In genomic region chr2:50272165-50272564, GRCm38 (mm10) we compare ENCODE assay signal across 9 mouse cellular contexts. TPM values are rescaled to one million over a fixed set of nuclear protein-coding genes. Genes with fewer than 3 reads are reported as not detected.
DNase-seq lines count a peak whose midpoint lies in the region; ATAC-seq and TF ChIP-seq lines count a peak whose summit lies in the region.
"Had no signal": no experiment of that assay in that cellular context is flagged by ENCODE, and none has a peak within 500 bp of the region (broad histone marks: within the 10 kb centered on the region; RNA-seq: fewer than 3 reads in every experiment).

No protein-coding gene starts in this region.

- peak; percentile 80 for TF ChIP-seq CTCF in intestine, postnatal 0 days (IDR thresholded peaks at IDR 0.05; ENCODE audit: low read depth)

- H3K36me3 ChIP-seq in intestine, postnatal 0 days (ENCODE audit: control insufficient read depth, insufficient read depth) = peaks cover 4% of the 10 kb centered on the region; the same call in 1 of the 2 replicates
- H3K36me3 ChIP-seq in intestine, embryonic 16.5 days (ENCODE audit: control insufficient read depth, insufficient read depth, low read length) = no peaks in the 10 kb centered on the region
- no peaks in the 10 kb centered on the region for H3K36me3 ChIP-seq in midbrain, embryonic 15.5 days (replicated peaks)
- H3K36me3 ChIP-seq in midbrain, embryonic 10.5 days = peaks cover 11% of the 10 kb centered on the region
- no peaks in the 10 kb centered on the region for H3K36me3 ChIP-seq in splenic B cell, adult 2 months (ENCODE audit: control insufficient read depth, insufficient read depth, low read length, poor library complexity, severe bottlenecking)

- no peak overlapping the region for H3K4me2 ChIP-seq in intestine, postnatal 0 days (replicated peaks; ENCODE audit: low read depth)
- no peak overlapping the region for H3K4me2 ChIP-seq in intestine, embryonic 16.5 days (ENCODE audit: low read depth, low read length)
- H3K4me2 ChIP-seq in midbrain, embryonic 15.5 days = no peak overlapping the region

- ATAC-seq in intestine, postnatal 0 days = no peak
- no peak for ATAC-seq in intestine, embryonic 16.5 days
- 0 out of 2 replicates have a peak, but pooled peaks have one; percentile 63 for ATAC-seq in midbrain, embryonic 15.5 days (replicated peaks)
- peak; percentile 74 for ATAC-seq in common myeloid progenitor, adult 5-6 weeks (replicated peaks; ENCODE audit: low read depth, poor library complexity, severe bottlenecking)

- no peaks in the 10 kb centered on the region for H3K4me1 ChIP-seq in intestine, postnatal 0 days (replicated peaks; ENCODE audit: control insufficient read depth, insufficient read depth, low read length)
- no peaks in the 10 kb centered on the region for H3K4me1 ChIP-seq in intestine, embryonic 16.5 days (ENCODE audit: control insufficient read depth, insufficient read depth, low read length)
- H3K4me1 ChIP-seq in midbrain, embryonic 15.5 days = no peaks in the 10 kb centered on the region
- H3K4me1 ChIP-seq in midbrain, embryonic 10.5 days = no peaks in the 10 kb centered on the region

- H3K9ac ChIP-seq in intestine, postnatal 0 days (ENCODE audit: low read depth, low read length) = no peak overlapping the region
- no peak overlapping the region for H3K9ac ChIP-seq in intestine, embryonic 16.5 days (ENCODE audit: low read depth, low read length)
- H3K9ac ChIP-seq in midbrain, embryonic 15.5 days = no peak overlapping the region

- DNase-seq in midbrain, embryonic 10.5 days (ENCODE audit: low spot score) = no peak
- DNase-seq in splenic B cell, adult 2 months (ENCODE audit: low read depth, low spot score) = peak; percentile 21
- DNase-seq in gastrocnemius, postnatal 4 days (ENCODE audit: low spot score in 2 of 2) = no peak
- DNase-seq: adrenal gland, adult 8-10 months had no signal

- H3K27ac ChIP-seq in intestine, postnatal 0 days (ENCODE audit: low read depth, low read length) = no peak overlapping the region
- no peak overlapping the region for H3K27ac ChIP-seq in intestine, embryonic 16.5 days (ENCODE audit: low read length)
- no peak overlapping the region for H3K27ac ChIP-seq in midbrain, embryonic 15.5 days
- no peak overlapping the region for H3K27ac ChIP-seq in midbrain, embryonic 10.5 days (replicated peaks)

- no peaks in the 10 kb centered on the region for H3K27me3 ChIP-seq in intestine, postnatal 0 days (replicated peaks; ENCODE audit: control insufficient read depth, insufficient read depth, low read length)
- no peaks in the 10 kb centered on the region for H3K27me3 ChIP-seq in intestine, embryonic 16.5 days (replicated peaks; ENCODE audit: control insufficient read depth, insufficient read depth, low read length)
- no peaks in the 10 kb centered on the region for H3K27me3 ChIP-seq in midbrain, embryonic 15.5 days (replicated peaks)
- no peaks in the 10 kb centered on the region for H3K27me3 ChIP-seq in midbrain, embryonic 10.5 days (ENCODE audit: low read depth, poor library complexity, severe bottlenecking)
- H3K27me3 ChIP-seq in splenic B cell, adult 2 months (ENCODE audit: control insufficient read depth, insufficient read depth, low read length, poor library complexity, severe bottlenecking) = no peaks in the 10 kb centered on the region

- H3K9me3 ChIP-seq in intestine, postnatal 0 days (ENCODE audit: control insufficient read depth) = no peaks in the 10 kb centered on the region
- H3K9me3 ChIP-seq in intestine, embryonic 16.5 days (ENCODE audit: control insufficient read depth, low read length) = no peaks in the 10 kb centered on the region
- H3K9me3 ChIP-seq in midbrain, embryonic 15.5 days = no peaks in the 10 kb centered on the region
- H3K9me3 ChIP-seq in midbrain, embryonic 10.5 days (replicated peaks) = no peaks in the 10 kb centered on the region

- 26% methylated on average over 5 of the region's 5 CpGs for WGBS in intestine, postnatal 0 days
- 32% methylated on average over 5 of the region's 5 CpGs for WGBS in intestine, embryonic 16.5 days
- 40% methylated on average over 5 of the region's 5 CpGs for WGBS in midbrain, embryonic 15.5 days
- WGBS in midbrain, embryonic 10.5 days = 47% methylated on average over 5 of the region's 5 CpGs

- H3K4me3 ChIP-seq in intestine, postnatal 0 days (ENCODE audit: low read depth, low read length) = no peak overlapping the region
- no peak overlapping the region for H3K4me3 ChIP-seq in intestine, embryonic 16.5 days (ENCODE audit: low read length)
- H3K4me3 ChIP-seq in midbrain, embryonic 15.5 days = no peak overlapping the region
- H3K4me3 ChIP-seq in midbrain, embryonic 10.5 days = no peak overlapping the region
- H3K4me3 ChIP-seq: erythroblast, embryonic 14.5 days had no signal

RNA-seq across cellular contexts. Expression of gene Mmadhc, which starts 24.4 kb away (rescaled TPM):
- polyA plus RNA-seq in intestine, postnatal 0 days (2015; fragmentation: Nextera tagmentation; extraction: Ambion mirVana) = 107 and 109 TPM in 2 replicates
- 142 and 153 TPM in 2 replicates for polyA plus RNA-seq in intestine, embryonic 16.5 days (2015; fragmentation: Nextera tagmentation; extraction: Ambion mirVana)
- 129 and 135 TPM in 2 replicates for polyA plus RNA-seq in midbrain, embryonic 15.5 days (2015; fragmentation: Nextera tagmentation; extraction: Ambion mirVana)
- 166 and 170 TPM in 2 replicates for polyA plus RNA-seq in midbrain, embryonic 10.5 days (2016; fragmentation: Nextera tagmentation; extraction: Ambion mirVana)
- 70.0 and 82.7 TPM in 2 replicates for total RNA-seq in common myeloid progenitor, adult 5-6 weeks (2017)
- 100 to 1,000 TPM; 114 to 115 TPM for total RNA-seq in gastrocnemius, postnatal 4 days (2021)

Comparison
In these comparisons a context has a peak if more than half of its experiments do, and no peak if none do; other contexts are left out.
1. ATAC-seq: peak in midbrain, embryonic 15.5 days (single experiment) and common myeloid progenitor, adult 5-6 weeks (single experiment); none in intestine, postnatal 0 days (single experiment) and intestine, embryonic 16.5 days (single experiment).